Mouse (Mus musculus) layer of hippocampus, adult 8-10 months (tissue): ENCODE results near the gene Akap17b. TPM values are rescaled to one million over a fixed set of nuclear protein-coding genes. Genes with fewer than 3 reads are reported as not detected.
A peak's percentile ranks its signal among the peaks of the same experiment; 100 is the strongest.

ENCODE experiments used
- DNase-seq, 2 experiments: peaks; one replicate each; pipeline ENCODE4 v3.0.0; 2022; ENCODE audit warnings: low spot score in 2 of 2
- total RNA-seq, 4 experiments: library from RNA; stranded (reverse); gene quantifications; 2 replicates each; pipeline ENCODE4 v1.2.4; 2022

The Akap17b gene
- total RNA-seq, 4 experiments from 2014 or later: 9.4 to 11.0 (median 9.7) TPM

DNA sequence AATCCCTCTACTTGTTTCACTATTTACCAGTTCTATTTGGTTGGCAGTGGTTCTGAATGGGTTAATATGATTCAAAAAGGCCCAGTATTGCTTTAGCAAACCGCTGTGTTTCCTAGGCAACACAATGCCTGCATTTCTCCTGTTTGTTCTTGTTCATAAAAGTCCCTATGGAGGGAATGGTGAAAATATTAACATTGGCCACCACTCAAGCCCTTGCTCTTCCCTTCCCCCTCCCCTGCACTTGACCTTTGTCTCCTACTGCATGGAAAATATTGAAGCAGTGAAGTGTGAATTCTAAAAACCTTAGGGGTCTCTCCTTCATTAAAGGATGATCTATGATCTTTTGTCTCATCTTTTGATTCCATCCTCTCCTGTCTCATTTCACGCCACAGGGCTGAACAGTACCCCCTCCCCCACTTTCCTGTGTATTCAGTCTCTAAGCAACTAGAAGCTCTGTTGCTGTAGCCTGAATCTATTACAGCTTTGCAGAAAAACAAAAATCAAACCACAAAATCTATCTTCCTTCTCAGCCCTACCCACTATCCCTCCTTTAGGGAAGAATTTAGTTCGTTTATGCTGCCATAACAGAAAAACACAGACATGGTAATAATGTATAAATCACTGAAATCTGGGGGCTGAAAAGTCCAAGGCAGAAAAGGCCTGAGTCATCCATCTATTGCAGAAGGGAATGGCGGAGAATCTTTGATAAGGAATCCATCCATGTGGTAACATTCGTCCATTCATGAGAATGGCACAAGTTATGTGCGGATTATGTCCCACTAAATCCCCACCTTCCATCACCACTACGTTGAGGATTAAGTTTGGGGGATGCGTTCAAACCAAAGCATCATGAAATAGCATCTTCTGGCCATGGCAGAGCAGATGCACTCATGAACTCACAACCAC, 57.6 kb downstream of the Akap17b start:
- DNase-seq: peak in 1 of 2 experiments; percentile 27

DNA sequence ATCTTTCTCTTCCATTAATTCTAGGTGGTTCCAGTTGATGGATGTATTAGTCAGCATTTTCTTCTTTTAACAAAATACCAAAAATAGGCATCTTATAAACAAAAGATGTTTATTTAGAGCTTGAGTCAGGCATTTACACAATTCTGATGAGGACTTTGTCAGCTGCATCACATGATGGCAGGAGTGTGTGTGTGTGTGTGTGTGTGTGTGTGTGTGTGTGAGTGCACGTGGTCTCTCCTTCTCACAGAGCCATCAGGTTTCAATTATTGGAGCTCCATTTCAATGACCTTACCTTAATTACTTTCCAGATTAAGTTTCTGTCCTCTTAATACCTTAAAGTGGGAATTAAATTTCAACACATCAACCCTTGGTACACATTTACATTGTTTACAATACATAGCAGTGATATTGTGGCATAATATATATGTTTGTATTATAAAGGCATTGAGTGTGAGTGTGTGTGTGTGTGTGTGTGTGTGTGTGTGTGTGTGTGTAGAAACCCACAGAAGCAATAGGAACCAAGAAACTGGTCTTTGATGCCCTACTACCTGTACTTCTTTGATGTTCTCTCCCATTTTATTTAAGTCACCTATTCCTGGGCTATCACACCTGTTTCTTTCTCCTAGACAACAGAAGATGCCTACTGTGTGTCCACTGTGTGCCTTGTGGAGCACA, 58.4 kb downstream of the Akap17b start:
- DNase-seq: no peak

DNA sequence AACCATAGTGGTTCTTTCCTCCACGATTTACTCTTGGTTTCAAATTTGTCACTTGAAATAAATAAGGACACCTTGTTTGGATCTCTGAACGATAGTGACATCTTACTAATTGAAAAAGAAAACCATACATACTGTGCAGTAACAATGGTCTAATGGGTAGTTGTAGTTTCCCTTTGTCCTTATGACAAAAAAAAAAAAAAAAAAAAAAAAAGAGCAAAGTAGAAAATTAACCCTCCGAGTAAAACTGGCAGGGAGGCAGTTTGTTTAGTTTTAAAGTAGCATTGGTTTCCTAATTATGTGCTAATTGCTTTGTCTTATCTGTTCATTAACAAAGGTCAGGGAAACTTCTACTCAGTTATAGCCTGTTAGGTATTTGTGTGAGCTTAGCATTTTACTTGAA, 83.1 kb downstream of the Akap17b start:
- DNase-seq: no peak

- peak; percentile 29 to 77 for DNase-seq
Observed at GRCm38 (mm10) chrX:36561650-36562049, 83.5 kb downstream of the Akap17b start.

DNA sequence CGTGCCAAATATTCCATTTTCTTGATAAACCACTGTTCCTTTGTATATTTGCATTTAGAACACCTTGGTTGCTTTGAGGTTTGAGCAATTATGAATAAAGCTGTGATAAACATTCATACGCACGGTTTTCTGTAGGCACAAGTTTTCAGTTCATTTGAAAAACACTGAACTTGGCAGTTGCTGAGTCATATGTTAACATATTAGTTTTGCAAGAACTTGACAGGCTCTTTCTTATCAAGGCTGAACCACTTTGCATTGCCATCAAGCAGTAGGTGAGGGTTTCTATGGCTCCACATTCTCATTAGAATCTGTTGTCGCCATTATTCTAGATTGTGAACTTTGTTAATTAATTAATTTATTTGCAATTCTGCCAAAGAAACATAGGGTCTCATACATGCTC, 85.0 kb downstream of the Akap17b start:
- DNase-seq: no peak

Other genes with a start within 250 kb of the Akap17b start
- gene Gm6268, start 244.1 kb downstream of the Akap17b start, total RNA-seq: not detected
- gene Gm14569, start 153.6 kb downstream of the Akap17b start, total RNA-seq: 1 to 10 TPM in 2 of 4 experiments, under 1 TPM in 1, not detected in 1; 0.50 to 2.0 (median 1.5) TPM
- gene Pgrmc1, start 47.2 kb downstream of the Akap17b start, total RNA-seq: 100 to 1,000 TPM; 261 to 289 (median 281) TPM
- 1 to 10 TPM in 1 of 4 experiments, under 1 TPM in 2, not detected in 1; 0.41 to 1.7 (median 0.82) TPM for gene Slc25a43, start 98.3 kb upstream of the Akap17b start, total RNA-seq
- 100 to 1,000 TPM; 319 to 349 (median 332) TPM for gene Slc25a5, start 150.3 kb upstream of the Akap17b start, total RNA-seq
- gene Ube2a, start 228.5 kb upstream of the Akap17b start, total RNA-seq: 10 to 100 TPM; 45.6 to 57.6 (median 53.9) TPM
- gene C330007P06Rik, start 228.7 kb upstream of the Akap17b start, total RNA-seq: 10 to 100 TPM; 37.8 to 41.6 (median 41.1) TPM